Mouse (Mus musculus) CH12.LX (cell line): ENCODE results near the gene Slc7a12. TPM values are rescaled to one million over a fixed set of nuclear protein-coding genes. Genes with fewer than 3 reads are reported as not detected.

Source experiments
- DNase-seq: peaks from one replicate; pipeline ENCODE4 v3.0.0-alpha.2; 2013; ENCODE audit errors: extremely low read depth
- H3K27ac ChIP-seq: 2 replicates; pipeline ENCODE4 v1.5.1; 2012; ENCODE audit warnings: low read depth, mild to moderate bottlenecking, control low read depth, moderate library complexity; ENCODE audit not compliant: insufficient read depth
- H3K27me3 ChIP-seq: replicated peaks from 2 replicates; pipeline ENCODE3; 2012; ENCODE audit warnings: inconsistent platforms
- H3K36me3 ChIP-seq, 2 experiments: replicated peaks in 1 of 2; 2 replicates each; pipeline versions ENCODE3 to v1.6.1; 2012; ENCODE audit warnings: inconsistent platforms in 1 of 2, low read length in 1 of 2, mild to moderate bottlenecking in 1 of 2, mixed read lengths in 1 of 2, moderate library complexity in 1 of 2; ENCODE audit not compliant: control insufficient read depth in 1 of 2, insufficient read depth in 1 of 2
- H3K4me1 ChIP-seq, 2 experiments: 2 replicates each; pipeline ENCODE4 v1.6.1; 2012; ENCODE audit warnings: inconsistent platforms in 1 of 2, moderate library complexity in 1 of 2; ENCODE audit not compliant: insufficient read depth in 2 of 2, control insufficient read depth in 1 of 2
- H3K4me2 ChIP-seq: 2 replicates; pipeline ENCODE4 v1.6.1; 2012; ENCODE audit warnings: low read depth, mild to moderate bottlenecking, control low read depth; ENCODE audit not compliant: poor library complexity, insufficient read depth, severe bottlenecking
- H3K4me3 ChIP-seq, 3 experiments: fragments of 150-350 bp in 1 of 3; sonication (generic) in 1 of 3; replicated peaks in 1 of 3; 2 replicates each; pipeline versions ENCODE3 to v1.5.1; 2011 to 2012; ENCODE audit warnings: low read depth in 2 of 3, low read length in 2 of 3, mild to moderate bottlenecking in 2 of 3, moderate library complexity in 2 of 3, control low read depth in 1 of 3, improper control_type of control experiment in 1 of 3, inconsistent platforms in 1 of 3, mixed read lengths in 1 of 3; ENCODE audit not compliant: poor library complexity in 1 of 3
- H3K79me2 ChIP-seq: replicated peaks from 2 replicates; pipeline ENCODE4 v1.6.1; 2012; ENCODE audit warnings: mild to moderate bottlenecking, moderate library complexity; ENCODE audit not compliant: control insufficient read depth, poor library complexity, insufficient read depth, severe bottlenecking; ENCODE audit errors: extremely low read depth
- H3K9ac ChIP-seq: 2 replicates; pipeline ENCODE4 v1.6.1; 2012; ENCODE audit warnings: low read depth, mild to moderate bottlenecking, control low read depth, moderate library complexity; ENCODE audit not compliant: insufficient read depth
- H3K9me3 ChIP-seq: replicated peaks from 2 replicates; pipeline ENCODE3; 2012; ENCODE audit warnings: low read length, inconsistent platforms, mixed read lengths
- CHD1 ChIP-seq: IDR thresholded peaks from 2 replicates; pipeline ENCODE4 v1.6.1; 2012; ENCODE audit warnings: low read depth, low read length, improper control_type of control experiment, inconsistent platforms
- CHD2 ChIP-seq: IDR thresholded peaks from 2 replicates; pipeline ENCODE4 v1.6.1; 2011; ENCODE audit warnings: low read length, improper control_type of control experiment
- E2F4 ChIP-seq: IDR thresholded peaks from 2 replicates; pipeline ENCODE4 v1.6.1; 2011; ENCODE audit warnings: low read depth, low read length, improper control_type of control experiment; ENCODE audit not compliant: insufficient replicate concordance
- GABPA ChIP-seq: IDR thresholded peaks from 2 replicates; pipeline ENCODE4 v1.6.1; 2012; ENCODE audit warnings: low read depth, low read length, improper control_type of control experiment, inconsistent platforms; ENCODE audit not compliant: insufficient replicate concordance
- HCFC1 ChIP-seq: IDR thresholded peaks from 2 replicates; pipeline ENCODE4 v1.6.1; 2012; ENCODE audit warnings: low read depth, mild to moderate bottlenecking, inconsistent platforms, low read length, improper control_type of control experiment
- JUND ChIP-seq: conservative IDR thresholded peaks from 2 replicates; pipeline ENCODE4 v1.6.1; 2011; ENCODE audit warnings: low read depth, low read length, improper control_type of control experiment
- MAFK ChIP-seq: IDR thresholded peaks from 2 replicates; pipeline ENCODE4 v1.6.1; 2011; ENCODE audit warnings: low read length, improper control_type of control experiment; ENCODE audit not compliant: insufficient replicate concordance
- MAX ChIP-seq: IDR thresholded peaks from 2 replicates; pipeline ENCODE4 v1.6.1; 2011; ENCODE audit warnings: low read length, improper control_type of control experiment
- MXI1 ChIP-seq: IDR thresholded peaks from 2 replicates; pipeline ENCODE4 v1.6.1; 2011; ENCODE audit warnings: mild to moderate bottlenecking, low read depth, low read length, improper control_type of control experiment
- PAX5 ChIP-seq: IDR thresholded peaks from 2 replicates; pipeline ENCODE4 v1.6.1; 2012; ENCODE audit warnings: low read length, inconsistent platforms, mixed read lengths
- RAD21 ChIP-seq: IDR thresholded peaks from 2 replicates; pipeline ENCODE4 v1.6.1; 2011; ENCODE audit warnings: low read depth, mild to moderate bottlenecking, low read length, improper control_type of control experiment, moderate library complexity
- RCOR1 ChIP-seq: conservative IDR thresholded peaks from 2 replicates; pipeline ENCODE4 v1.6.1; 2012; ENCODE audit warnings: low read depth, mild to moderate bottlenecking, inconsistent platforms, low read length, improper control_type of control experiment
- TBP ChIP-seq: conservative IDR thresholded peaks from 2 replicates; pipeline ENCODE4 v1.6.1; 2011; ENCODE audit warnings: low read depth, low read length, improper control_type of control experiment
- TCF12 ChIP-seq: IDR thresholded peaks from 2 replicates; pipeline ENCODE4 v1.6.1; 2014; ENCODE audit warnings: low read depth, mild to moderate bottlenecking, inconsistent platforms, low read length, improper control_type of control experiment
- USF1 ChIP-seq: IDR thresholded peaks from 2 replicates; pipeline ENCODE4 v1.6.1; 2014; ENCODE audit warnings: low read depth, mild to moderate bottlenecking, inconsistent platforms, low read length, improper control_type of control experiment
- ZKSCAN1 ChIP-seq: IDR thresholded peaks from 2 replicates; pipeline ENCODE4 v1.6.1; 2012; ENCODE audit warnings: low read depth, inconsistent platforms, low read length, improper control_type of control experiment, borderline replicate concordance
- ZNF384 ChIP-seq: IDR thresholded peaks from 2 replicates; pipeline ENCODE4 v1.6.1; 2012; ENCODE audit warnings: low read depth, low read length, improper control_type of control experiment, inconsistent platforms
- dilution Hi-C: fragments of 300-500 bp; cut with MboI; formaldehyde crosslinking; loops from 2 replicates; pipeline ENCODE4 v1.14.3; 2020; ENCODE audit warnings: low sequenced_read_pairs; ENCODE audit not compliant: extremely low pct_unique_long_range_greater_than_20kb, extremely low pct_ligation_motif_present
- in situ Hi-C: fragments of 300-500 bp; cut with MboI; formaldehyde crosslinking; loops from 3 replicates; pipeline ENCODE4 v1.14.3; 2019; ENCODE audit warnings: low sequenced_read_pairs, low pct_ligation_motif_present, low pct_unique_long_range_greater_than_20kb, mixed read lengths
- polyA plus RNA-seq: library from polyadenylated mRNA; unstranded; fragments of >175 nt; gene quantifications from 2 replicates; pipeline ENCODE4 v1.2.1, GENCODE M21; 2012; ENCODE audit warnings: low read depth; ENCODE audit not compliant: insufficient read length
- total RNA-seq, 2 experiments: library from RNA; depleted of rRNA; stranded (reverse); fragments of 300-350 nt in 1 of 2; fragments of >200 nt in 1 of 2; gene quantifications; 2 replicates each; pipeline ENCODE4 v1.2.3; 2012 to 2014

The Slc7a12 gene
- total RNA-seq (2012; rRNA removed) (not detected in 2 replicates), total RNA-seq (2014; rRNA removed) (not detected in 2 replicates), polyA plus RNA-seq (not detected in 2 replicates)

DNA sequence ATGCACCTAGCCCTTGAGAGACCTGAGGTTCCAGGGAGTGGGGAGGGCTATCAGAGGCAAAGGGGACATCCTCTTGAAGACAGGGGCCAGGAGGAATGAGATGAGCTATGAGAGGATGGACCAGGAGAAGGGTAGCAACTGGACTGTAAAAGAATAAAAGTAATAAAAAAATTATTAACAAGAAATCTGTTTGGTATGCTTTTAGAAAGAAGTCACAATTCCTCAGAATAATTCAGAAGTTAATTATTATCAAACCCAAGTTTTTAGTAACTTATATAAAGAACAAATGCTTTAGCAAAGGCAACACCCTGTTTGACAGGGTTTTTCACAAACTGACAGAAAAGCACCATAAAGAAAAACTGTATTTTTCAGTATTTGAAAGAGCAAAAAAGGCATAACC is at the start of gene Slc7a12:
Gene Slc7a12, plus strand, starts transcription at position 301 of the 400 bp plus-strand sequence.
- no peak within 1 kb of the TSS for H3K4me2 ChIP-seq
- no peak within 1 kb of the TSS for H3K9ac ChIP-seq
- no peaks in the 10 kb centered on the region for H3K9me3 ChIP-seq
- no peaks in the 10 kb centered on the region for H3K4me1 ChIP-seq
- H3K4me3 ChIP-seq = no peak within 1 kb of the TSS
- H3K36me3 ChIP-seq = no peaks in the 10 kb centered on the region
- DNase-seq = no peak
- no peaks in the 10 kb centered on the region for H3K79me2 ChIP-seq
- in situ Hi-C loops (no loop called here), dilution Hi-C loops (no loop called here)
- no peak for TF ChIP-seq ZNF384
- TF ChIP-seq JUND = no peak
- TF ChIP-seq TBP = no peak
- TF ChIP-seq HCFC1 = no peak
- no peak for TF ChIP-seq RAD21
- TF ChIP-seq GABPA = no peak
- TF ChIP-seq RCOR1 = no peak
- TF ChIP-seq MAFK = no peak
- no peak for TF ChIP-seq USF1
- H3K27ac ChIP-seq = no peak within 1 kb of the TSS
- H3K27me3 ChIP-seq = no peaks in the 10 kb centered on the region

DNA sequence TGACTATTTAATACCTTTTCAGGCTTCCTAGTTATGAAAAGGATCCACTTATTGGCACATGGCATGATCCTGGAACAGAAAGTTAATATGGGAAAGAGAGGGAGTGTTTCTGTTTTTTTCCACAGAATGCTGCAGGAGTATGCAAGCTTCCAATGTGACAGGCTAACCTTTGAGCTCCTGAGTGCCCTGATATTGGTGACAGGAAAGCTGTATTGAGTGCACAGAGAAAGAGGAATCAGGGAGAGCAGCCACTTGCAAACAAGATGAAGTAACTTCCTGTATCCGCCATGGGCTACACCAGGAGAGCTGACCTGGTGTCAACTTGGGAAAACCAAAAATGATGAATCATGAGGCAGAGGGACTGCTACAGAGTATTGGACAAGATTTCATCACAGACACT is 48.1 kb upstream of the Slc7a12 start:
- H3K4me1 ChIP-seq = no peaks in the 10 kb centered on the region
- in situ Hi-C loops = no loop called here
- H3K79me2 ChIP-seq = no peaks in the 10 kb centered on the region
- H3K4me3 ChIP-seq = no peak overlapping the region
- no peak overlapping the region for H3K9ac ChIP-seq
- TF ChIP-seq CHD1 (no peak), USF1 (no peak), JUND (no peak), MAX (no peak), PAX5 (no peak), RAD21 (no peak), TCF12 (no peak), E2F4 (no peak), MXI1 (no peak), ZKSCAN1 (no peak), CHD2 (no peak)
- no peaks in the 10 kb centered on the region for H3K27me3 ChIP-seq
- no peak overlapping the region for H3K4me2 ChIP-seq
- no peaks in the 10 kb centered on the region for H3K9me3 ChIP-seq
- dilution Hi-C loops = no loop called here
- H3K36me3 ChIP-seq = no peaks in the 10 kb centered on the region
- no peak for DNase-seq
- H3K27ac ChIP-seq = no peak overlapping the region
